Mouse (Mus musculus) cortical plate, adult 2 months (tissue): ENCODE measurements around the gene Inha.

Experiments
- CTCF ChIP-seq: fragments of 200-500 bp; IDR thresholded peaks from 2 replicates; pipeline ENCODE4 v1.5.1; 2011; ENCODE audit warnings: mild to moderate bottlenecking, control low read depth, low read length; ENCODE audit not compliant: insufficient read depth; ENCODE audit errors: extremely low read depth
- POLR2A ChIP-seq: fragments of 200-500 bp; IDR thresholded peaks from 2 replicates; pipeline ENCODE4 v1.6.1; 2011; ENCODE audit warnings: mild to moderate bottlenecking, low read length, control low read depth; ENCODE audit not compliant: insufficient read depth; ENCODE audit errors: extremely low read depth

GRCm38 (mm10) chr1:75558388-75559178 is 51.7 kb downstream of the Inha start:
- TF ChIP-seq CTCF (no peak), POLR2A (no peak)
